Mouse (Mus musculus) retina, adult 2 months (tissue): ENCODE data around the gene Fam160a1.

ENCODE experiments used
- DNase-seq: peaks from one replicate; pipeline ENCODE4 v3.0.0-alpha.2; 2012; ENCODE audit warnings: low read depth, low spot score

Fam160a1 gene

DNA sequence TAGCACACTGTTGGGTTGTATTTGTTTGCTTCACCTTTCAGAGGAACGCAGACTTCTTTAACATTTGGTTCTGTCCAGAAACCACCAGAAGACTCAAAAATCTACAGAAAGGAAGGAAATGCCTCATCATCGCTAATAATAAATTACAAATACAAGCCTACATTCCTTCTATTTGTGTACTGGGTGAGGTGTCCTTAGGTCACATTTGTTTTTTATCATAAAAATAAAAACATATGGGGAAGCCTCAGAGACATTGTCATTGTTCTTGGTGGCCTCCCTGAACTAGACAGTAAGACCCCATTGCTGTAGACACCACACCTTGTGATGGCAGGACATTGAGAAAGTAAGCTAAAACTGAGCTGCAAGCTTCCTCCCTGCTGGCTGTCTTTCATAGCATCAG is at the start of gene Fam160a1:
TSS of gene Fam160a1 (minus strand) at position 101 of the 400 bp plus-strand sequence.
- DNase-seq = no peak

DNA sequence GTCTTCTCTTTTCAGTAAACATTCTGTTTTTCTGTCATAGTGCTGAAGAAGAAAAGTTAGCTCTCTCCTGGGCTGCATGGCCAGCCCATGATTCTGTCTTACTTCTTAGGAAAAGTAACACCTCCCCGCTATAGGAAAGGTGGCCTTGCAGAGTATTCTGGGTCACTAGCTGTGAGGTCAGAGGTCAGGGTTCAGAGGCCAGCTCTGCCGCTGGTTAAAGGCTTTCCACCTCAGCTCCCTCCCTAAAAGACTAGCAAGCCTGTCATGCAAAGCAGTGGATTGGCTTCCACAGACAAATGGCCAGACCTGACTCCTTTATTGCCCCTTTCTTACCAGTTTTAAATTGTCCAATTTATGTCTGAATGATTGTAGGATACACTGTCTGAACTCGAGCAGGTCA is 46.9 kb upstream of the Fam160a1 start:
- DNase-seq = no peak

DNA sequence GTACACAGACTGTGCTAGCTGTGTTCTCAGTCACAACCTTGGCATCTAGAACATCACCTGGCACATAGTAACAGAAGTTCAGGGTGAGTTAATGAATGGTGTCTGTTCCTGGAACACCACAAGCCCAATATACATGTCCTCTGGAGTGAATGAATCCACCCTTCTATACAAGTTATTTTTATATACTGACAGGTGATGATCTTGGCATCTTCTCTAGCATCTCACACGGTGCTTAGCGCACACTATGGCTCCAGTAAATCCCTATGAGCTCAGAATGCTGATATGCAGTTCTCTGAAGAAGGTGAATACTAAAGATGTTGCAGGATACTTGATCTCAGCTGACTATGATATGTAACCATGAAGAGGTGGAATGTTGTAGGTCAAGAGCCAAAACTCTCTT is 45.8 kb upstream of the Fam160a1 start:
- no peak for DNase-seq

DNA sequence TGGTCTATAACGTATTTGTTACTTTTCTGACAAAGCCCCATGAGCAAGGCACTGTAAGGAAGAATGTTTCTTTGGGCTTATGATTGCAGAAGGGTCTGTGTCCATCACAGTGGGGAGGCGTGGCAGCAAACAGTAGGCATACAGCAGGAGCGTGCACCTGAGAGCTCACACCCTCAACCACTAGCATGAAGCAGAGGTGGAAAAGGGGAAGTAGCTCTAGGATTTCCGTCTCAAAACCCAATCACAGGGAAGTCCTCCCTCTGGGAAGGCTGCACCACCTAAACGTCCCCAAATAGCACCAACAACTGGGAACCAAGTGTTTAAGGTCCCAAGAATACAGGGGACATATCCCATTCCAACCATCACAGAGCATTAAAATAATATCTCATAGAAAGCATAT is 43.9 kb upstream of the Fam160a1 start:
- DNase-seq = no peak

DNA sequence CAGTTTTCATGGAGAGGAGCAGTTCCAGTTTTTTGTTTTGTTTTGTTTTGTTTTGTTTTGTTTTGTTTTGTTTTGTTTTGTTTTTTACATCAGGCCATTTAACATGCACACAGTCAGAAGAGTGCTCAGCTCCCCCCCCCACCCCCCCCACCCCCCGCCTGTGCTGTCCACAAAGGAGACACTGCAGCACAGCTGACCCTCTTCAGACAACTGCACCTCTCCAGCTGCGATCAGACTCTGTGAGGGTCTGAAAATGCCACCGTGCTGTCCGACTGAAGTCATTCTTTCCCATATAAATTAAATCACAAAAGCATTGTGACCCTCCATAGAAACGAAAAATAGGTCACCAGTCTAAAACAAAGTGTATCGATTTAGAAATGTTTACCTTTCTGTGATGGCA is 42.2 kb upstream of the Fam160a1 start:
- DNase-seq = no peak

DNA sequence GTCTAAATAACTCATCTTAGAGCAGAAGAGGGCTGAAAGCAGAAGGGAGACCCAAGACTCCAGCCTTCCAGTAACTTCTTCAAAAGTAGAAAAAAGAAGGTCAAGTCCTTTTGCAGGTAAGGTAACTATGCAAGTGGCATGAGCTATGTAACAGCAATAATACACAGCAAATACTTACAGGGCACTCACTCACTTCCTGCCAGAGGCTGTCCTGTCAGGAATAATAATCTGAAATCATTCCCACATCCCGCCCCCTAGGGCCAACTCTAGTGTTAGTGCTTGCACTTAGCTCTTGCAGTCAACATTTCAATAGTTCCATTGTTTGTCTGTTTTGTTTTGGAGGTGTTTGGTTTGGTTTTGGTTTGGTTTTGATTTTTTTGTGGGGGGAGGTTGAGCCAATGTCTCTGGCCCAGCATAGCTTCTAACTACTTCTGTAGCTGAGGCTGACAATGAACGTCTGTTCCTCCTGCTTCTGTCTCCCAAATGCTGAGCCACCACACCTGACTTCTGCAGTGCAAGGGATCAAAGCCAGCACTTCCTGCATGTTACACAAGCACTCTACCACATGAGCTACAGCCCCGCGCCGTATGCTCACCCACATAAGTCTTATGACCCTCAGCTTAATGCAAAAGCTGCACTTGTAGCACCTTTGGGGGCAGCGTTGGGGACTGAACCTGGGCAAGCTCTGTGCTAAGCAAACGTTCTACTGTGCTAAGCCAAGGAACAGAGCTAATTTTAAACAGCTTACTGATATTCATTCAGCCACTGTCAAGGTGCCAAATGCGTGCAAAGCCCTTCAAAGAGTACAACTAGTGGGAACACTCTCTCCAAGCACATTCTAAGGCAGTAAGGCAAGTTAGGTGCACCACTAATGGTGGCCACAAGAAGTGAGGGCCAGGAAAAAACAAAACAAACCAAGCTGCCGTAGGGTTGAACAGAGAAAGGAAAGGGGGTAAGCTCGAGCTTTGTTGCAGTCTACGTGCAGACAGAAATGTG is 41.3 kb upstream of the Fam160a1 start:
- no peak for DNase-seq

DNA sequence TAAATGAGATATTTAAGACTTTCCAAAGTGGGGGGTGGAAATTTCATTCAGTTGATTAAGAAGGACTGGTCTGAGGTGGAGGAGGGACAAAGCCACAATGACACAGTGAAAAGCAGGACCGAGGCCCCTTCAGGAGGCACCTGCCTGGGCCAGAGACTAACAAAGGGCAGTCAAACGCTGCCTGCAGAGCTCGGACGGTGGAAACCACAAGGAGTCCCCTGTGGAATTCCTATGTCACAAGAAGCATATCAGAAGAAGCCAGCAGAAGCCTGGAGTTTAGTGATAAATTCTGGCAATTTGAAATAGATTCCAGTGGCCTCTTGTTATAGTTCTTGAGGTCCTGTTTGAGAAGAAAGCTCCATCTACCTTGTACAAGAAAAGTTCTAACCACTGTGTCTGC is 40.0 kb upstream of the Fam160a1 start:
- DNase-seq = no peak

DNA sequence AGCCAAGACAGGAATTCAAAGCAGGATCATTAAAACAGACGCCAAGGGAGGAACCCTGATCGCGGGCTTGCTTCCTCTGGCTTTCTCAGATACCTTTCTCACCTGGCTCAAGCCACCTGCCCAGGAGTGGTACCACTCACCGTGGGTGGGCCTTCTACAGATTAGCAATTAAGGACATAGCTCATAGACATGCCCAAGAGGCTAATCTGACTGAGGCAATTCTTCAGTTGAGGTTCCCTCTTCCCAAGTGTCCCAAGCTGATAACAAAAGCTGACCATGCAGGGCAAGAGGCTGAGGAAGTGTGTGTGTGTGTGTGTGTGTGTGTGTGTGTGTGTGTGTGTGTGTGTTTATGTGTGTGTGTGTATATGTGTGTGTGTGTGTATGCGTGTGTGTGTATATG is 38.9 kb upstream of the Fam160a1 start:
- DNase-seq = no peak

DNA sequence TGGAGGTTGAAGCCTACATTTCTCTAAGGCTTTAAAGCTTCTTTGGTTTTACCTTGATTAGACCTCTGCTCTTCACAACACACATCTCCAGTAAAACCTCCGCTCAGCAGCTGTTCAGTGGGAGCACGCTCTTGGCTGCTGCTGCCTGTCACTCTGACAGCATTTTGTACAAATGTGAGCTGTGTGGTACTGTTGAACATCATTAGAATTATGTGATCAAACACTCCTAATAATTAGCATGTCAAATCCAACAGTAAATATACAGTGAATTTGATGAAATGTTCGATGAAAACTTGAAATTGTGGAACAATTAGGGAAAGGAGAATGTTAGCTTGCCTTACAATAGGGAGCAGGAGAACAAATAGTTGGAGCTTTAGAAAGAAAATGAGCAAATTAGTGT is 38.0 kb upstream of the Fam160a1 start:
- no peak for DNase-seq

DNA sequence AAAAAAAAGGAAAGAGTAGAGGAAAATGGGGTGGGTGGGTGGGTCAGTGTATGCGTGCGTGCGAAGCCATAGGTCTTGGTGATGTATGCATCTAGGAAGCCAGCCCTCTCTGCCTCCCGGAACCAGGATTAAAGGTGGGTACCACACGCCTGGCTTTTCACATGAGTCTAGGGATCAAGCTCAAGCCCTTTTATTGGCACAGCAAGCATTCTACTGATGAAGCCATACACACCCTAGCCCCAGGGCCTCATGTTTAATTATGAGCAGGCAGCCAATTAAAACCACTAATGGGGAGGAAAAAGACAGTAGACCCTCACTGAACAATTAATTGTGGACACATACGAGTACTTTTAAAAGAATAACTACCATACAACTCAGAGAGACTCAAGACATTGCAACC is 37.1 kb upstream of the Fam160a1 start:
- DNase-seq = no peak

DNA sequence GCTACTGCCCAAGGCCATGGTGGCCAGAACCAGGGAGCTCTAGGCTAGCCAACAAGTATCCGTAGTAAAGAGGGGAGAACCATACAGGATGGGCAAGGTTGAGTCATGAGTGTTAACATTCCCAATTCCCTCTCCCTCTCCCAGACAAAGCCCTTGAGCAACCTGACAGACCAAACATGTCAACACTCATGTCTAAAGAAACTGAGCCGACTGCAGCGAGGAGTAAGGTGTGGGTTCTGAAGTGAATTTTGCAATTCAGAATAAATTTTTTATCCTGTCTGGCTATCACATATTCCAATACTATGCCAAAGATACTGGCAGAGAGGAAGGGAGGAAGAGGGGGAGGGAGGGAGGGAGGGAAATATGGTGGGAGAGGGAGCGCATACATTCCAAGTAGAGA is 36.6 kb upstream of the Fam160a1 start:
- no peak for DNase-seq

DNA sequence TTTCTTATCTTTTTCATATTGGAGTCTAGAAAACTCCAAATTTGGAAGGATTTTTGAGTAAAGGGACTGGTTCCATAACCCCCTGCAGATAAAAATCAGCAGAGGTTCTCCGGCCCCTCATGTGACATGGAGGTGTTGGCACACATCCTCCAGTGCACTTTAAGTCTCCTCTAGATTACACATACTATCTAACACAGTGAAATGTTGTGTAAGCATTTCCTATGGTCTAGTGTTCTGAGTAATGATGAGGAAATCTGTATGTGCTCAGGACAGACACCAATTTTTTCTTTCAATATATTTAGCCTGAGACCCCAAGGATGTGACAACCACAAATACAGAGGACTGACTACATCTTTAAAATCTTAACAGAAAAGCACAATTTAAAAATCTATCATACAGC is 33.0 kb upstream of the Fam160a1 start:
- DNase-seq = no peak

DNA sequence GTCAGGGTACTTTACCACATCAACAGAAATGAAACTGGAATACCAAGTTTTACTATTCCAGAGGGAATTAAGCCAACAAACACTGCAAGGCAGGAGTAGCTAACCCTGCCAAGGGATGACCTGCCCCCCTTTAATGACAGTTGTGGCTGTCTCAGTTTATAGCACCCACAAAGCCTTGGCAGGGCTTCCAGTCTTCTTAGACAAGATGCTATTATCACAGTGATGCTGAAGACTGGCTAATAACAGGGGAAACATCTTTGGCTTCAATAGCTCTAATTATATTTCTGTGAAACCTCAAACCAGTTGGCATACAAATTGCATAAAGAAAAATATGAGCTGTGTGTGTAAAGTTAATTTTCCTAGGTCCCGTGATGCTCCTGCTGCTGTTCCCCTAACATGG is 29.2 kb upstream of the Fam160a1 start:
- DNase-seq = no peak

DNA sequence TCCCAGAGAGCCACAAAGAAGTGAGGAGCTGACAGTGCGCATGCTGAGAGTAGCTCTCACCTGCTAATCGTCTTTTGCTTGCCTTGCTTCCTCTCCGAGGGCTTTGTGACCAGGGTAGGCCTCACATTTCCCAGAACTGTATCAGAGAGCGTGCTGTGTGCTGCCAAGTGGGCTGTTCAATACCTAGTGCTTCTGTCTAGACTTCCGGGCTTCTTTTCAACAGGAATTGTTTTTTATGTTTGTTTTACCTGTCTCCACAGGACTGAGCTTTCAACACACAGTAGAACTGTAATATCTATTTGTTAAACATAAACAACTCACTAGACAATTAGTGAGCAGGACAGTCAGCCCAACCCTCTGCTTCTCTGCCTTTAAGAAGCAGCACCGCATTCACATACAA is 28.2 kb upstream of the Fam160a1 start:
- no peak for DNase-seq

DNA sequence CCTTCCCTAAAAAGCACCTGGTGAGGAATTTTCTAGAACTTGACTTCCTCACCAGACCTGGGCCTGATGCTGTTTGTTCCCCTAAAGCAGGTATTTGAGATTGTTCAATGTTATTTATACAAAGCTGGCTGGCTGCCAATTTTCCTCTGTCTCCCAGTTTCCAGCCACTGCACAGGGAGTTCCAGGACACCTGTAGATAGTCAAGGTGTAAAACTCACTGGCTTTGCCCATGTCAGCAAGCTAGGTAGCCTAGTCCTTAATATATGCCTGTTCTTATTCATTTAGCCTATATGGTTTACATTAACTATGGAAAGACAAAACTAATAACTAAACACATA is 25.8 kb upstream of the Fam160a1 start:
- no peak for DNase-seq

DNA sequence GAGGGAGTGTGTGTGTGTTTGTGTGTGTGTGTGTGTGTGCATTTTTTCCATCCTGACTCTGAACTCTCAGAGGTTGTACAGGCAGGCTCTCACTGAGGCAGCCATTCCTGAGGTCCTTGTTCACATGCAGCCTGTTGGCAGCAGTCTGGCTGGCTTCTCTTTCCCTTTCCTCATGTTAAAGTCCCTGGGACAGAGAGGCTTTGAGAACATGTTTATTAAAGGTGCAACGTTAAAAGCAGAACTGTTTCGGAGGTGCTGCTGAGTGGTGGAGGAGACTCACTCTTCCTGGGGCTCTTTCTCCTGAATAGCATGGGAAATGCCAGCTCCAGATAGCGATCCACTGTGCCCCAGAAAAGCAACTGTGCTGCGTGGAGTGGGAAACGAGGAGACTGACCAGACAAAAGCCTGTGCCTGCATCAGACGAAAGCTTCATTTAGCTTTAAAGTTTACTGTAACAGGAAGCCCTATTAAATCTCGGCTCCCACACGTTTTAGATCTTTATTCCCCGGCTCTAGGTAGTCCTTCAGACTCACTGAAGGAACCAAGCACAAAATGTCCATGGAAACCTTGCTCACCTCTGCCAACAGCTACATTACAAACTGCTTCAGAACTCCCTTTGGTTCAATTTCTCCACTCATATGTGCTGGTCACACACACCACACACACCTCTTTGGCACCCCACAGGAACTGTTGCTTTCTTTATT is 25.2 kb upstream of the Fam160a1 start:
- no peak for DNase-seq

DNA sequence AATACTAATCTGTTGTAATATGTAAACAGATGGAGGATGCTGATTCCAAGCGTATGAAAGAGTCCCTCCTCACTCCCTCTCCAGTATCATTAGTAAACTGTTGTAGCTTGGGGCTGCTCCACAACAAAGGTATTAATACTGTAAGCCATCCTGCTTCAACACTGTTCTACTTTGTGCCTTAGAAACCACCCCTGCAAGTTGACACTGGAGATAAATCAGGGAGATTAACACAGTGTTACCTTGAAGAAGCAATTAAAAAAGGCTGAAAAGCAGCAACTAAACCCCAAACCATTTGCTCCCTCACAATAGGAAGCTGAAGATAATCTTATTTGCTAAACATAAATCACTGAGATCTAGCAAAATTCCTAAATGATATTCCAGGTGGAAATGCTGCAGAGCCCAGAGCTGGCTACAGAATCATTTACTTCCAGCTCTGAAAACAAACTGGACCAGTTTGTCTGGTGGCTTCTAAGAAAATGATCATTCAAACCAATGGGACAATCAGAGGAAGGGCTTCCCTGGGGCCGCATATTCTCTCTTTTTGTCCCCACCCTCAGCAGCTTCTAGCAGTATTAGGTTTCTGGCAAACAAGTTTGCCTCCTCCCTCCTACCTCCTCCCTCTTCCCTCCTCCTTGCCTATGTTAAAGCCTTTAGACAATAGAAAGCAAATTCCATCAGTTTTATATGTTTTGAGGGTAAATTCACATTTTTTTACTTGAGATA is 24.5 kb upstream of the Fam160a1 start:
- DNase-seq = no peak

DNA sequence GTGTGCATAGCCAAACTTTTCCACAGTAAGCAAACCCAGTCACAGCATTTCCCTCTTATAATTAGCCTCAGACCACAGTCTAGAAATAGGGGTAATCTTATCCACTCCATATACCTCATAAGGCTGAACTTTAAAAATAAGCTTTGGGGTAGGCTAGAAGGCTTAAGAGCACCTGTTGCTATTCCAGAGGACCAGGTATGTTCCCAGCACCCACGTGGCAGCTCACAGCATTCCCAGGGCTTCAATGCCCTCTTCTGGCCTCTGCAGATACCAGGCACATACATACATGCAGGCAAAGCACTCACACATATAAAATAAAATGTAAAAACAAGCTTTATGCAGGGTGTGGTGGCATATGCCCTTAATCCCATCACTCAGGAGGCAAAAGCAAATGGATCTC is 16.5 kb upstream of the Fam160a1 start:
- no peak for DNase-seq

DNA sequence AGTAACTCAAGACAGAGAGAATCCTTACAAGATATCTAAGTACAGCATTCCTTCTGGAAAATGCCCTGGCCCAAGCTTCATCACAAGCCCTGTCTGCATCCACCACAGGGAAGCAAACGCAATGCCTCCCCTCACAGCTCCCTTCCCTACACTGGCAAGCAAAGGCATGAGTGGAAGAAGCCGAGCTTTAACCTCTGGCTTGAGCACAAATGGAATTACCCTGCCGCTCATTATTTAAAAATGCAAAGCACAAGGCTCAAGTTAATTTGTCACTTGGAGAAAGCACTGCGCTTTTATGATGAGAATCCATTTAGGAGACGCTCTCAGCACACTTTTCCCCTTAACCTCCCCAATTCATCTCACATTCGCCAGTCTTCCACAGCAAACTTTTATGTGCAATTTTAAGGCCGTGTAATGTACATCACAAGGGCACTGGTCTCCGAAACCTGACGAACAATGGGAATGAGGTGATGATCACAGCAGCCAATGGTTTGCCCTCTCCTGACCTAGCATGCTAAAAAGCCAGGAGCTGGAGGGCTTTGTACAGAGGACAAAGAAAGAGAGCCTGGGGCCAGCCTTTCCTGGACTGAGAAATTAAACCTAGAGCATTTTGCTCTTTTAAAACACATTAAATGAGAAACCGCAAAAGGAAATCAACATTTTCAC is 15.5 kb upstream of the Fam160a1 start:
- DNase-seq = no peak

DNA sequence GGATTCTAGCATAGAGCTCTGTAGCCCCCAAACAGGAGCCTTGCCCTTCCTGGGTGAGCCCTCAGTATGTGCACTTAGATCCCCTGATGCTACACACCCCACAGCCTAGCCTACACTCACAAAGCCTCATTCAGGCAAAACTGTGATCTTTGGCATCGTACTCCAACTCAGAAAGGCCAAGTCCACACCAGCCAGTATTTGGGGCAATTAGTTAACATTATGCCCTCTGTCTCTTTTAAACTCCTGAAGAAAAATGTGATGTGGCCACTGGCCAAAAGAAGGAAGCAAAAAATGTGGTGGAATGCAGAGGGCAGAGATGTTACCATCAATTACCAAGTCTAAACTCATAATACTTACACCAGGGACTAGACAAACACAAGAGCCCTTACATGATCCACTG is 14.7 kb upstream of the Fam160a1 start:
- no peak for DNase-seq

DNA sequence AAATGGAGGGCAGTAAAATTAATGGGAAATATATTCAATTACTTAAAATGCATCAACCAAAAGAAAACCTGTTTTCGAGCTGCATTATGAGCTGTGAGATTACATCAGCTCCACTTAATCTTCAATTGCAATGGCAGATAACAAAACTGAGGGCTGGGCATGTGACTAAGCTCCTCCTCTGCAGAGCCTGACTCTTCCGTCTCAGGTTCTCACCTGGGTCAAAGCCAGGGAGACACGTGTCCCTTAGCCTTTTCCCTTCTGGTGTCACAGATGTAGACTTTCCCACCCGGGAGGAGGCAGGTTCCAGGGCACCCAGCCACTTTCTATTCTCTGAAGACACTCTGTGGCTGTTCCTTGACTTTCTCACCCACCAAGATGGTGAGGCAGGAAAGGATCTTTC is 12.0 kb upstream of the Fam160a1 start:
- DNase-seq = no peak

DNA sequence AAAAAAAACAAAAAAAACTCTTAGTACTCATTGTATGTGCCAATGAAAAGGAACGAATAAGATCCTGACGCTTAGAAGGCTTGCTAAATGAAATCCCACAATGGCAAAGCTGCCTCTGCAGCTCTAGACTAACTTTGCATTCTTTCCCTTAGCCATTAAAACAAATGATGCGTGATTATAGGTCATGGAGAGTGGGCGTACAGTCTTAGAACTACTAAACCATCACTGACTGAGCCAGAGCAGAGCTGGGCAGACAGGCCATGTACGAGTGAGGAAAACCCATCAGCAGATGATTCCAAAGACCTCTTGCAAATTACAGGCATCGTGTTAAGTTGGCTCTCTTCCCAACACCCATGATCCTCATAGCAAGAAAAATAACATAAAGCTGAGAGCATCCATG is 10.7 kb upstream of the Fam160a1 start:
- no peak for DNase-seq
